Mouse (Mus musculus) intestine, embryonic 16.5 days (tissue): ENCODE data around the gene Ptpn6. TPM values are rescaled to one million over a fixed set of nuclear protein-coding genes. Genes with fewer than 3 reads are reported as not detected.
"Not testable (repeated sequence)": the region's sequence is repeated elsewhere in the genome, so short reads cannot be mapped to it uniquely, and the experiment has no call there.

Experiments
- ATAC-seq: fragments of 200-750 bp; cut with Nextera tagmentation; 2 replicates; pipeline ENCODE4 v1.8.0; 2017; ENCODE audit warnings: moderate TSS enrichment, moderate library complexity
- H3K27ac ChIP-seq: fragments of 300-500 bp; sonication (generic); 2 replicates; pipeline ENCODE4 v1.5.1; 2014; ENCODE audit warnings: mild to moderate bottlenecking, low read length
- H3K27me3 ChIP-seq: fragments of 300-500 bp; sonication (generic); replicated peaks from 2 replicates; pipeline ENCODE4 v1.6.1; 2014; ENCODE audit warnings: low read length, control low read depth, mixed read lengths; ENCODE audit not compliant: control insufficient read depth, insufficient read depth
- H3K36me3 ChIP-seq: fragments of 300-500 bp; sonication (generic); 2 replicates; pipeline ENCODE4 v1.6.1; 2014; ENCODE audit warnings: low read length, control low read depth; ENCODE audit not compliant: control insufficient read depth, insufficient read depth
- H3K4me1 ChIP-seq: fragments of 300-500 bp; sonication (generic); 2 replicates; pipeline ENCODE4 v1.6.1; 2014; ENCODE audit warnings: low read length, control low read depth, mixed read lengths; ENCODE audit not compliant: control insufficient read depth, insufficient read depth
- H3K4me2 ChIP-seq: fragments of 300-500 bp; sonication (generic); 2 replicates; pipeline ENCODE4 v1.6.1; 2014; ENCODE audit warnings: low read depth, low read length, control low read depth
- H3K4me3 ChIP-seq: fragments of 300-500 bp; sonication (generic); 2 replicates; pipeline ENCODE4 v1.5.1; 2014; ENCODE audit warnings: mild to moderate bottlenecking, low read length
- H3K9ac ChIP-seq: fragments of 300-500 bp; sonication (generic); 2 replicates; pipeline ENCODE4 v1.6.1; 2014; ENCODE audit warnings: low read depth, low read length
- H3K9me3 ChIP-seq: fragments of 300-500 bp; sonication (generic); 2 replicates; pipeline ENCODE4 v1.6.1; 2016; ENCODE audit warnings: low read length, control low read depth; ENCODE audit not compliant: control insufficient read depth
- WGBS: fragments of 180-500 bp; shearing (Covaris S2); extraction: QIAGEN DNeasy Blood & Tissue Kit; methylation state at CpG from one replicate; pipeline ENCODE4 v1.1.7; 2014; 5-methylcytosine and 5-hydroxymethylcytosine counted together
- polyA plus RNA-seq: library from polyadenylated mRNA; unstranded; fragments of >200 nt; fragmentation: Nextera tagmentation; extraction: Ambion mirVana; gene quantifications from 2 replicates; pipeline ENCODE4 v1.2.1, GENCODE M21; 2015

Ptpn6 gene
- polyA plus RNA-seq, 1 experiment from 2014 or later, result 20.4 TPM

DNA sequence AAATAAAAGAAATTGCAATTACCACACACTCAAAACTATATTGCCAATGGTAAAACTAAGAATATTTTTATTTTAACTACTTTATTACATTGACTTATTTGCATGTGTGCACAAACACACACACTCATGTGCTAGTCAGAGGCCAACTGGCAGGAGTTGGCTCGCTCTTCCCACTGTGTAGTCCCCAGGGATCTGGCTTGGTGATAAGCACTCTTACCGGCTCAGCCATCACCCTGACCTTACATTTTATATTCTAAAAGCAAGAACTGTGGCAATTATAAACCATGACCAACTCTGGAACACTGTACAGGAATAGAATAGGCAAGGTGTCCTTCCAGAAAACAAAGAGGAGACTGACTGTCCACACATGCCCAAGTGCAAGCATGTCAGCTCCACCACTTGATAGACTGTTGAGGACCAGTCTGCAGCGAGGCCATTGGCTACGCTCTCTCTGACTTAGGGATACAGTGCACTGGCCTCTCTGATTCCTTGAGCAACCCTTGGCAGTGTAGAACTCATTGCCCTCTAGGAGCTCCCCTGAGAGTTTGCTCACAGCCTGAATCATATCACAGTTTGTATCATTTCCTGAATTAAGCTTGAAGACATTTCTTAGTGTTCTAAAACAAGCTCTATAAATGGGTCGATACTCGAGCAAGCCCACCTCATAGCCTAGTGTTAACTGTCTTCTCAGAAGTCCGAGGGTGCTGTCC lies 41.9 kb downstream of the Ptpn6 start:
- no peak overlapping the region for H3K4me3 ChIP-seq
- peaks cover 23% of the 10 kb centered on the region for H3K4me1 ChIP-seq
- H3K9me3 ChIP-seq, result no peaks in the 10 kb centered on the region
- H3K36me3 ChIP-seq, result no peaks in the 10 kb centered on the region
- H3K27ac ChIP-seq, result no peak overlapping the region
- no peaks in the 10 kb centered on the region for H3K27me3 ChIP-seq
- no peak overlapping the region for H3K4me2 ChIP-seq
- H3K9ac ChIP-seq, result no peak overlapping the region
- ATAC-seq, result no peak
- WGBS, result 89% methylated on average over 7 of the region's 7 CpGs

DNA sequence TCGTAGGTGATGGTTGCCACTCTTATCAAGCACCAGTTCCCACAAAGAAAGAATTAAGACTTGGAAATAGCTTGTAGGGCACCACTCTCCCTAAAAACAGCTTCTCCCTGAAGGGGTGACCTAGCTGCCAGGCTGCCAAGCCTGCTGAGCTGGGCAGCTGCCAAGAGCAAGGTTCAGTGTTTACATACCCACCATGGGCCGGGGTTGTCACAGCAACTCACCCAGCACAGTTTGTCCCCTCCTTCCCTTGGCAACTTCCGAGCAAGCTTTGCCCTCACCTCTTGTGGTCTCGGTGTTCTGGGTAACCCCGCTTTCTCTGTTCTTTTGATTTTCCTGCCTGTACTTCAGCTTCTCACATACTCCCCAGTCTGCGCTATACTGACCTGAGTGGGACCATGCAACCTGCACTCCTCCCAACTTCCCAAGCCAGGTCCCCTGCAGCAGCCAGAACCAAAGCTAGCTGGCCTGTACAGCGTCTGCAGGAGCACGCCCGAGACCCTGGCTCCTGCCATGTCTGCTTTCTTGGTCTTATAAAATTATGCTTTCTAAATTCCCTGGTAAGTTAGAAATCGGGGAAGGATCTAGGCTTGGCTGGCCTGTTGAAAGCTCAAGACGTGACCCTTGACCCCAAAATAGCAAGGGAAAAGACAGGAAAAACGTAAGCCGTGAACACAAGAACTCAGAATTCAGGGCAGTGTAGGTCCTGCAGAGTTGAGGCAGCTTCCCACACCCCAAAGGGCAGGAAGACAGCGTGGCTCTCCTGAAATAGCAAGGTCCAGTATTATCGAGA lies 44.2 kb downstream of the Ptpn6 start:
- Histone ChIP-seq H3K27ac (peak overlapping the region; percentile 82), H3K9ac (peak overlapping the region; percentile 49), H3K4me1 (peaks cover 23% of the 10 kb centered on the region), H3K9me3 (no peaks in the 10 kb centered on the region), H3K4me3 (no peak overlapping the region), H3K36me3 (no peaks in the 10 kb centered on the region), H3K4me2 (no peak overlapping the region), H3K27me3 (no peaks in the 10 kb centered on the region)
- ATAC-seq, result peak; percentile 68
- 69% methylated on average over 15 of the region's 15 CpGs for WGBS

DNA sequence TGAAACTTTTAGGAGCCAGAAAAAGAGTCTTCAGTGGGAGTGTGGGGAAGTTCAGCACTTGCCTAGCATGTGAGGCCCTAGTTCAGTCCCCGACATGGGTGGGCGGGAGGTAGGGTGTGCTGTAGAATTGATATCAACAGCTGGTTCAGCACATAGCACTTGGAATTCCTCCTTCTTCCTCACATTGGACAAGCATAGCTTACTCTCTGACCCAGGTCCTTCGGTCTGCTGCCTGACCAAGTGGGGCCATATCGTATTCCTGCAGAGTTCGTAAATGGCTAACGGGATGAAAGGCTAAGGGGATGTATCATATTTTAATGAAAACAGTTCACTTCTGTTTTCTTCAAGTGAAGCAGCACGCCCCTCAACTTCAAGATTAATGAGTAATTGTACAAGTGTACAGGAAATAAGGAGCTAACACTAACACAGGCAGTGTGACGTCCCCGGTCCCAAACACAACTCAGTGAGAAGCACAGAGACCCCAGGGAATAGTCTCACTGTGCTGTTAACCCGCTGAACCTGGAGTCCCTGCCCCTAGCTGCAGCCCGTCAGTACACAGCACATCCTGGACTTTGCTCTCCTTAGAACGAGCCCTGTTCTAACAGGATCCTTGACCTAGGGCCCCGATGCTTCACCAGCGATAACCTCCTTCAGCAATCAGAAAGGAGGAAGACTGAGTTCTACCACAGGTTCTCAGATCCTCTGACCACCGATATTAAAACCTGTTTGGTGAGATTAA lies 45.1 kb downstream of the Ptpn6 start:
- peak; percentile 80 for ATAC-seq
- H3K9me3 ChIP-seq, result no peaks in the 10 kb centered on the region
- no peak overlapping the region for H3K4me3 ChIP-seq
- peaks cover 23% of the 10 kb centered on the region for H3K4me1 ChIP-seq
- no peak overlapping the region for H3K4me2 ChIP-seq
- H3K9ac ChIP-seq, result 0 out of 2 replicates have a peak overlapping the region, but pooled peaks have one; percentile 49
- no peaks in the 10 kb centered on the region for H3K27me3 ChIP-seq
- peak overlapping the region; percentile 82 for H3K27ac ChIP-seq
- 50% methylated on average over 15 of the region's 15 CpGs for WGBS
- no peaks in the 10 kb centered on the region for H3K36me3 ChIP-seq

DNA sequence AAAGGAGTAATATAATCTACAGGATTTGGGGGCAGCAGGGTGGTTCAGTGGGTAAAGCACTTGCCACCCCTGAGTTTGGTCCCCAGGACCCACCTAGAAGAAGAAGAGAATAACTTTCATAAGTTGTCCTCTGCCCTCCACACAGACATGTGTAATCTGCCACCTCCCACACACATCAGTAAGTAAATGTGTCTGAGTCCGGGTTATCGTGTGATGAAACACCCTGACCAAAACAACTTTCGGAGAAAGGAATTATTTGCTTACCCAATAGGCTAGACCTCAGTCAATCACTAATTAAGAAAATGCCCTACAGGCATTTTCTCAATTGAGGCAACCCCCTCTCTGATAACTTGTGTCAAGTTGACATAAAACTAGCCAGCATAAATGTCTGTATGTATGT lies 48.0 kb downstream of the Ptpn6 start:
- H3K36me3 ChIP-seq, result no peaks in the 10 kb centered on the region
- peaks cover 34% of the 10 kb centered on the region for H3K4me1 ChIP-seq
- no peaks in the 10 kb centered on the region for H3K27me3 ChIP-seq
- H3K27ac ChIP-seq, result no peak overlapping the region
- ATAC-seq, result no peak
- 91% methylated on average over 3 of the region's 3 CpGs for WGBS
- H3K9ac ChIP-seq, result no peak overlapping the region
- no peaks in the 10 kb centered on the region for H3K9me3 ChIP-seq
- H3K4me3 ChIP-seq, result no peak overlapping the region
- H3K4me2 ChIP-seq, result no peak overlapping the region

DNA sequence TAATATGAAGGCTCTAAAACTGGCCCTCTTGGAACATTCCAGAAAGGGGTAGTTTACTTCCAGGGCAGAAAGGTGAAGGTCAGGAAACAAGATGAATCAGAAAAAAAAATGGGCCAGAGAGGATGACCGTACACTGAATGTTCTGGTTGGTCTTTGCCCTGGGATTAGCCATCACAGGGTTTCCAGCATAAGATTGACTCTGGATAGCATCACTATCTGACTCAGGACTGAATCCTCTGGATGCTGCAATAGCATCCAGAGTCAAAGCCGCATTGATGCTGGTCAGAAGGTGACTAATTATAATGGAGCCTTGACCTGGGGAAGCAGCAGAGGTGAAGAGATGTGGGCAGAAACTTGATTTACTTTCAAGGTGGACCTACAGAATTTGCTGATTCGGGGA lies 49.5 kb downstream of the Ptpn6 start:
- Histone ChIP-seq H3K9me3 (no peaks in the 10 kb centered on the region), H3K27ac (no peak overlapping the region), H3K4me3 (no peak overlapping the region), H3K9ac (no peak overlapping the region), H3K4me2 (no peak overlapping the region), H3K36me3 (no peaks in the 10 kb centered on the region), H3K27me3 (no peaks in the 10 kb centered on the region), H3K4me1 (peaks cover 26% of the 10 kb centered on the region)
- 90% methylated on average over 3 of the region's 3 CpGs for WGBS
- no peak for ATAC-seq

DNA sequence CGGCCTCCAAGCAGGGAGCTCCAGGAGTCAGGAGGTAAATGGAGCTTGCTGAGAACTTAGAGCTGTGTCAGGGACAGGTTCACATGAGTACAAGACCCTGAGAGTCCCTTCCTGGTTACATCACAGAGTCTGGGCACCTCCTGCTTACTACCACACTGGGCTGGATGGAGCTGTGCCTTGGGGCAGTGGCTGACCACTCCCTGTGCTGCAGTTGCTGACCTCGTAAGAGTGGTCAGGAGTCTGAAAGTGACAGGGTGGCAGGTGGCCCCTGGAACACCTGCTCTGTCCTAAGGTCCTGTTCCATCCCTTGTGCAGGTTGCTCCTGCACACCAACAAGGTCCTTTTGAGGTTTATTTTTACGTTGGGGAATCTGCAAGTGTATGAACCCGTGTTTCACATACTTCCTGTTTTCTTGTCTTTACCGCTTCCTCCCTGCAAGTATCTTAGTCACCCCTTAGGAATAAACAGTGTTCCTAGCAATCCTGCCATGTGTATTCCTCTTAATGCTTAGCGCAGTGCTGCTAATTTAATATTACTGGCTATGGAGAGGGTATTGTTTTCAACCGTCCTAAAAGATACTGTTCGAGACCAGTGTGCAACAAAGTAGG lies 50.3 kb downstream of the Ptpn6 start:
- no peak overlapping the region for H3K4me2 ChIP-seq
- no peaks in the 10 kb centered on the region for H3K27me3 ChIP-seq
- no peak for ATAC-seq
- H3K9ac ChIP-seq, result no peak overlapping the region
- H3K4me1 ChIP-seq, result peaks cover 25% of the 10 kb centered on the region
- no peaks in the 10 kb centered on the region for H3K9me3 ChIP-seq
- H3K36me3 ChIP-seq, result no peaks in the 10 kb centered on the region
- H3K4me3 ChIP-seq, result no peak overlapping the region
- H3K27ac ChIP-seq, result no peak overlapping the region
- WGBS, result 76% methylated on average over 8 of the region's 8 CpGs

DNA sequence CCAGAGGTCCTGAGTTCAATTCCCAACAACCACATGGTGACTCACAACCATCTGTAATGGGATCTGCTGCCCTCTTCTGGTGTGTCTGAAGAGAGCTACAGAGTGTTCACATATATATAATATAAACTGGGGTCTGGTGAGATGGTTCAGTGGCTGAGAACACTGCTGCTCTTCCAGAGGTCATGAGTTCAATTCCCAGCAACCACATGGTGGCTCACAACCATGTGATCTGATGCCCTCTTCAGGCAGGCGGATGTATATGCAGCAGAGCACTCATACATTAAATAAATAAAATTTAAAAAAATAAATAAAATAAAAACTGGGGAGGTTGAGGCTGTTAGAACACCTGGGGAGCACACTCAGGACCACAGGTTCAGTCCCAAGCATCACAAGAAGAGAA lies 51.9 kb downstream of the Ptpn6 start:
- Histone ChIP-seq H3K4me1 (peaks cover 28% of the 10 kb centered on the region), H3K27ac (peak overlapping the region; percentile 90)
- WGBS, result 88% methylated on average over 1 of the region's 1 CpGs
- not testable (repeated sequence) for H3K9ac ChIP-seq, ATAC-seq, H3K4me2 ChIP-seq, H3K27me3 ChIP-seq, H3K36me3 ChIP-seq, H3K4me3 ChIP-seq, H3K9me3 ChIP-seq

DNA sequence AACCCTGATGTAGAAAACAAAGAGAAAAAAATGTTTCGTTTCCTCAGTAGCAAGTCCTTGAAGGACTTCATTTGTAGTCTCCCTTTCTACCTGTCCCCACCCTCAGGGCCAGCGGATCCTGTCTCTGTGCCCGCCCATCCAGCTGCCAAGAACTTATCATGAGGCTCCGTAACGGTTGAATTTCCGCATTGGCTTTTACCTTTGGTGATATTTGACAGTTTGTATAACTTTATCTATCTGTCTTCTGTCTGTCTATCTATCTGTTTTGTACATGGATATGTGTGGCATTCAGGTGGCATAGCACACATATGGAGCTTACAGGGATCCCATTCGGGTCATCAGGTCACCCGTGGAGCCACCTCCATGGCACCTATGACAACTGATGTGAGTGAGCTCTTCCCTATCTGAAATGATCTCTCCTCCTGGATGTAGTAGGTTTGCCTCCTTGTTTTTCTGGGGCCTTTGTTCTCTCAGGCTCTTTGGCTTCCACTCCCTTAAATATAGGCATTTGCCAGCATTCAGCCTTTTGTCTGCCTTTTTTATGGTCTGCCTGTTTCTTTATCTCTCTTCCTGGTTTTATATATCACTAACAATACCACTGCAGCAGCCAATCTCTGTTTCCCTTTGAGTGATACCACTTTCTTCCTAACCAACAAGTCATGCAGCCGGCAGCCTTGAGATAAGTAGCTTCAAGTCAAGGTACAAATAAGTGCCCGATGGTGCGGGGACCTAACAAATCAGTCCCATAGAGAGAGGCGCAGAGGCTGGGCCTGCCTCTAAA lies 52.7 kb downstream of the Ptpn6 start:
- ATAC-seq, result peak; percentile 78
- 69% methylated on average over 12 of the region's 12 CpGs for WGBS

More for the DNA sequence above, 52.7 kb downstream of the Ptpn6 start:
- Histone ChIP-seq H3K4me3 (no peak overlapping the region), H3K4me2 (no peak overlapping the region), H3K9ac (no peak overlapping the region), H3K9me3 (no peaks in the 10 kb centered on the region), H3K27me3 (no peaks in the 10 kb centered on the region), H3K4me1 (peaks cover 29% of the 10 kb centered on the region), H3K36me3 (no peaks in the 10 kb centered on the region), H3K27ac (peak overlapping the region; percentile 90)
